Mouse (Mus musculus): ENCODE measurements around the gene Ehmt2.

DNA sequence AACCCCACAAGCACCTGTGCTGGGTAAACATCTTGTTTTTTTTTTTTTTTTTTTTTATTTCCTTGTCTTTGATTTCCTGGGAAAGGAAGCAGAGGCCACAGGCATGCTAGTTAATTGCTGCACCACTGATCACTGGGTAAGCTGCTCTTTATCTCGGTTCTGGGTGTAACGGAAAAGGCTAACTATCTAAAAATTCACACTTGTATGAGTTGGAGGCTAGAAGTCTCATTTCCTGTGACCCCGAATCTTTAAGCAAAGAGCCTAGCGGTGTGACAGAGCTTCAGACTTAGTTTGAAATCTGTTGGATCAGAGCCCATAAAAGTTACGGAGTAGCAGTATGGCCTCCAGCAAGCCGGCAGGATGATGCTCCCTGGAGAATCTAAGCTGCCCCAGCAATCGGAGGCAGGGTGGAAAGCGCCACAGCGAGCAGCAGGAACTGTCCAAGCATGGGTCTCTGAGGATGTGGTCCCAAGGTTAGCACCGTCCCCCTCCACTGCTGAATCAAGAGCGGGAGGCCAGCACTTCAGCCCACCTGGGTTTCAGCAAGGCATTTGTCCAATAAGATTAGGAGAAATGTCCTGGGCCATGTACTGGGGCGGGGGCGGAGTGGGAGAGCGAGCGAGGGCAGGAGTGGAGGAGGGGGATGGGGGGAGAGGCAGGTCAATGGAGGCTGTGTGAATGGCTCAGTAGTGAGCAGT, 43.2 kb downstream of the Ehmt2 start:
- TF ChIP-seq CTCF (IDR thresholded peaks at IDR 0.05; ENCODE audit: insufficient read depth, low read depth, low read length): no peak
- TF ChIP-seq POLR2A (IDR thresholded peaks at IDR 0.05; ENCODE audit: insufficient read depth, low read depth, low read length): no peak
